Mouse (Mus musculus): ENCODE measurements at regions not wholly inside any gene's neighbourhood (a gene's known extent, or its start where the extent isn't known, plus 50 kb on each side); places are given as distances from the start of the nearest gene placed in this dataset.

- DNase-seq (ENCODE audit: extremely low spot score, low read depth, low spot score): no peak
Observed at GRCm38 (mm10) chr16:21358313-21358920, 64.5 kb upstream of the Vps8 start.

- DNase-seq (ENCODE audit: extremely low spot score, low read depth, low spot score): no peak
Observed at GRCm38 (mm10) chr16:21359459-21359858, 63.5 kb upstream of the Vps8 start.

- DNase-seq (ENCODE audit: extremely low spot score, low read depth, low spot score): no peak
Observed at GRCm38 (mm10) chr16:21361406-21361805, 61.5 kb upstream of the Vps8 start.

GRCm38 (mm10) chr16:21362663-21363367, 60.1 kb upstream of the Vps8 start:
- no peak for DNase-seq (ENCODE audit: extremely low spot score, low read depth, low spot score)

GRCm38 (mm10) chr16:21364885-21365284, 58.0 kb upstream of the Vps8 start:
- no peak for DNase-seq (ENCODE audit: extremely low spot score, low read depth, low spot score)

GRCm38 (mm10) chr16:21367449-21367848, 55.5 kb upstream of the Vps8 start:
- DNase-seq (ENCODE audit: extremely low spot score, low read depth, low spot score): no peak

GRCm38 (mm10) chr16:21368821-21369220, 54.1 kb upstream of the Vps8 start:
- DNase-seq (ENCODE audit: extremely low spot score, low read depth, low spot score): no peak

GRCm38 (mm10) chr16:21369569-21370512, 53.1 kb upstream of the Vps8 start:
- no peak for DNase-seq (ENCODE audit: extremely low spot score, low read depth, low spot score)

All from hindlimb bud, embryonic 11.5 days (tissue).